Mouse (Mus musculus): ENCODE data around the gene Gpr137c. TPM values are rescaled to one million over a fixed set of nuclear protein-coding genes. Genes with fewer than 3 reads are reported as not detected.

Gpr137c gene
- polyA plus RNA-seq, 1 experiment from 2014 or later: 3.5 TPM

DNA sequence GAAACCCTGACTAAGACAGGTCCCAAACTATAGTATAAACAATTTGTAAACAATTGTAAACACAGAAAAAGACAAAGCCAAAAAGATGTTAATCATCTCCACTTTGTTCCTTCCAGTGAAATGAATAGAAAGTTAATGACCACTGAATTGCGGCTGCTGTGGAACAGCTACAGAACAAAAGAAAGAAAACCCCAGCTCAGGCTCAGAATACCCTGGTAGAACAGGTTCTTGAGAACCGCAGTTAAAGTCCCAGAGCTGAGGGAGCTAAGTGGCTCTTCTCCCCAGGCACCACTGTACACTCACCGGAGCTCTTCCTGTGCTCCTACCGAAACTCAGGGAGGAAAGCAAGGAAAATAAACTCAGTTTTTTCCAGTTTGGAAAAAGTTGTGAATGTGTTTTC is 8.8 kb upstream of the Gpr137c start:
- no peaks in the 10 kb centered on the region for H3K27me3 ChIP-seq (replicated peaks; ENCODE audit: control insufficient read depth, insufficient read depth, low read length)
- DNase-seq (ENCODE audit: low spot score) (peak; percentile 38), ATAC-seq (ENCODE audit: low read depth) (peak; percentile 74; the same call in 1 of the 2 replicates)
- 60% methylated on average over 4 of the region's 4 CpGs for WGBS
- H3K4me3 ChIP-seq (ENCODE audit: low read depth, low read length): no peak overlapping the region
- H3K9me3 ChIP-seq (ENCODE audit: control insufficient read depth, low read length): no peaks in the 10 kb centered on the region
- no peak overlapping the region for H3K9ac ChIP-seq (ENCODE audit: low read depth, low read length)
- H3K4me2 ChIP-seq (ENCODE audit: low read depth, low read length): no peak overlapping the region
- peaks cover 8% of the 10 kb centered on the region; the same call in 1 of the 2 replicates for H3K36me3 ChIP-seq (ENCODE audit: control insufficient read depth, insufficient read depth, low read length)
- no peaks in the 10 kb centered on the region for H3K4me1 ChIP-seq (ENCODE audit: control insufficient read depth, insufficient read depth, low read length)
- no peak overlapping the region for H3K27ac ChIP-seq (replicated peaks; ENCODE audit: low read depth, low read length)

GRCm38 (mm10) chr14:45211431-45211830 is 8.1 kb upstream of the Gpr137c start:
- Histone ChIP-seq H3K9ac (ENCODE audit: low read depth, low read length) (no peak overlapping the region), H3K4me1 (ENCODE audit: control insufficient read depth, insufficient read depth, low read length) (no peaks in the 10 kb centered on the region), H3K27ac (replicated peaks; ENCODE audit: low read depth, low read length) (no peak overlapping the region), H3K27me3 (replicated peaks; ENCODE audit: control insufficient read depth, insufficient read depth, low read length) (no peaks in the 10 kb centered on the region), H3K9me3 (ENCODE audit: control insufficient read depth, low read length) (no peaks in the 10 kb centered on the region), H3K4me2 (ENCODE audit: low read depth, low read length) (no peak overlapping the region), H3K36me3 (ENCODE audit: control insufficient read depth, insufficient read depth, low read length) (peaks cover 8% of the 10 kb centered on the region; the same call in 1 of the 2 replicates), H3K4me3 (ENCODE audit: low read depth, low read length) (no peak overlapping the region)
- no peak for ATAC-seq (ENCODE audit: low read depth)
- no peak for DNase-seq (ENCODE audit: low spot score)
- 90% methylated on average over 1 of the region's 1 CpGs for WGBS

DNA sequence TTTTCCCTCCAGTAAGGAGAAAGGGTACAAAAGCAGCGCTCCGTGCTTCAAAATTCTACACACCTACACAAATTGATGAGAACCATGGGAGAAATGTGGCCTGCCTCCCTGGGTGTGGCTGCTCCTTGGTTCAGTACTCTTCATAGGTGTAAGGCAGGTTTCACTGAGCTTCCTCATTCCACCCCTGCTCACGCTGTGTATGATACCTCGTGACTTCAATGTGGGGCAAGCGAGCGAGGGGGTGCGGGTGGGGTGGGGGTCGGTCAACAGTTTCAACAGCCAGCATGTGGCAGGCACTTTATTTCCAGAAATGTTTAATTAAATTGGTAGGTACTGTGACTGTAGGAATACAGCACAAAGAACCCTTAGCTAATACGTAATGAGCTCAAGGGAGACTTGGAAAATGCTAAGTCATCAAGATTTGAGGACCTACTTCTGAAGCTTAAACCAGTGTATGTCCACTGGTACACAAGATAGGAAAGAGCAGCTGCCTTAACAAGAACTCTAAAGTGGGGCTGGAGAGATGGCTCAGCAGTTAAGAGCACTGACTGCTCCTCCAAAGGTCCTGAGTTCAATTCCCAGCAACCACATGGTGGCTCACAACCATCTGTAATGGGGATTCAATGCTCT is 2.7 kb upstream of the Gpr137c start:
- H3K9me3 ChIP-seq (ENCODE audit: control insufficient read depth, low read length): no peaks in the 10 kb centered on the region
- no peak overlapping the region for H3K4me2 ChIP-seq (ENCODE audit: low read depth, low read length)
- no peaks in the 10 kb centered on the region for H3K27me3 ChIP-seq (replicated peaks; ENCODE audit: control insufficient read depth, insufficient read depth, low read length)
- no peak overlapping the region for H3K27ac ChIP-seq (replicated peaks; ENCODE audit: low read depth, low read length)
- no peak overlapping the region for H3K4me3 ChIP-seq (ENCODE audit: low read depth, low read length)
- 92% methylated on average over 9 of the region's 9 CpGs for WGBS
- H3K4me1 ChIP-seq (ENCODE audit: control insufficient read depth, insufficient read depth, low read length): no peaks in the 10 kb centered on the region
- no peak for ATAC-seq (ENCODE audit: low read depth)
- no peaks in the 10 kb centered on the region for H3K36me3 ChIP-seq (ENCODE audit: control insufficient read depth, insufficient read depth, low read length)
- no peak for DNase-seq (ENCODE audit: low spot score)
- H3K9ac ChIP-seq (ENCODE audit: low read depth, low read length): no peak overlapping the region

DNA sequence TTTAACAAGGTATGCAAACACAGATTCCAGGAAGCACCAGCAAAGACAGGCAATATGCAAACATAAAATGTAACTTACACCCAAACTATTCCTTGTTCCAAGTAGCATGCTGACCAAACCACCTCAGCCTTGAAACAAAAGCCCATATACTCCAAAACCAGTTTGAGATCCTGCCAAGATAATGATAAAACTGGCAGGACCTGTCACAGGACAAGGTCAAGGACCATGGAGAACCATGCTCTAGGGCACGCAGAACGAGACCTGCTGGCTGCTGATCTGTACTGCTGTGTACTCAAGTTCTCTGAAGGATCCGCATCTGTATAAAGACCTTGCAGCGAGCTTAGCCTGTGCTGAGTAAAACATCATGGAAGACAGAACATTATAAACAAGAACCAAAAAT is 1.8 kb upstream of the Gpr137c start:
- Histone ChIP-seq H3K9ac (ENCODE audit: low read depth, low read length) (no peak overlapping the region), H3K27ac (replicated peaks; ENCODE audit: low read depth, low read length) (no peak overlapping the region), H3K4me2 (ENCODE audit: low read depth, low read length) (no peak overlapping the region), H3K4me3 (ENCODE audit: low read depth, low read length) (no peak overlapping the region), H3K4me1 (ENCODE audit: control insufficient read depth, insufficient read depth, low read length) (no peaks in the 10 kb centered on the region), H3K9me3 (ENCODE audit: control insufficient read depth, low read length) (no peaks in the 10 kb centered on the region), H3K36me3 (ENCODE audit: control insufficient read depth, insufficient read depth, low read length) (no peaks in the 10 kb centered on the region), H3K27me3 (replicated peaks; ENCODE audit: control insufficient read depth, insufficient read depth, low read length) (no peaks in the 10 kb centered on the region)
- ATAC-seq (ENCODE audit: low read depth) (no peak), DNase-seq (ENCODE audit: low spot score) (no peak)
- 85% methylated on average over 4 of the region's 4 CpGs for WGBS

- Histone ChIP-seq H3K36me3 (ENCODE audit: control insufficient read depth, insufficient read depth, low read length) (no peaks in the 10 kb centered on the region), H3K27ac (replicated peaks; ENCODE audit: low read depth, low read length) (peak within 1 kb of the TSS; percentile 96), H3K4me1 (ENCODE audit: control insufficient read depth, insufficient read depth, low read length) (no peaks in the 10 kb centered on the region), H3K27me3 (replicated peaks; ENCODE audit: control insufficient read depth, insufficient read depth, low read length) (no peaks in the 10 kb centered on the region), H3K4me3 (ENCODE audit: low read depth, low read length) (peak within 1 kb of the TSS; percentile 81), H3K4me2 (ENCODE audit: low read depth, low read length) (peak within 1 kb of the TSS; percentile 92), H3K9ac (ENCODE audit: low read depth, low read length) (peak within 1 kb of the TSS; percentile 90), H3K9me3 (ENCODE audit: control insufficient read depth, low read length) (no peaks in the 10 kb centered on the region)
- ATAC-seq (ENCODE audit: low read depth): peak; percentile 38
- under 1% methylated on average over 41 of the region's 59 CpGs for WGBS
- peak; percentile 93 for DNase-seq (ENCODE audit: low spot score)
Measured at GRCm38 (mm10) chr14:45220090-45220956, 806 bp downstream of the Gpr137c start, which contains the start of gene Txndc16. Gene Txndc16 (minus strand): TSS chr14:45220328.

- H3K9me3 ChIP-seq (ENCODE audit: control insufficient read depth, low read length): no peaks in the 10 kb centered on the region
- H3K4me2 ChIP-seq (ENCODE audit: low read depth, low read length): peak overlapping the region; percentile 92
- no peaks in the 10 kb centered on the region for H3K4me1 ChIP-seq (ENCODE audit: control insufficient read depth, insufficient read depth, low read length)
- DNase-seq (ENCODE audit: low spot score) (peak; percentile 19), ATAC-seq (ENCODE audit: low read depth) (no peak)
- peak overlapping the region; percentile 90 for H3K9ac ChIP-seq (ENCODE audit: low read depth, low read length)
- H3K27ac ChIP-seq (replicated peaks; ENCODE audit: low read depth, low read length): peak overlapping the region; percentile 96; the same call in 1 of the 2 replicates
- peak overlapping the region; percentile 81 for H3K4me3 ChIP-seq (ENCODE audit: low read depth, low read length)
- no peaks in the 10 kb centered on the region for H3K27me3 ChIP-seq (replicated peaks; ENCODE audit: control insufficient read depth, insufficient read depth, low read length)
- WGBS: 10% methylated on average over 11 of the region's 11 CpGs
- H3K36me3 ChIP-seq (ENCODE audit: control insufficient read depth, insufficient read depth, low read length): no peaks in the 10 kb centered on the region
Measured at GRCm38 (mm10) chr14:45220957-45221630, 1.6 kb downstream of the Gpr137c start.

- Histone ChIP-seq H3K27me3 (replicated peaks; ENCODE audit: control insufficient read depth, insufficient read depth, low read length) (no peaks in the 10 kb centered on the region), H3K4me3 (ENCODE audit: low read depth, low read length) (no peak overlapping the region), H3K36me3 (ENCODE audit: control insufficient read depth, insufficient read depth, low read length) (no peaks in the 10 kb centered on the region), H3K4me1 (ENCODE audit: control insufficient read depth, insufficient read depth, low read length) (no peaks in the 10 kb centered on the region), H3K9me3 (ENCODE audit: control insufficient read depth, low read length) (no peaks in the 10 kb centered on the region), H3K9ac (ENCODE audit: low read depth, low read length) (no peak overlapping the region), H3K27ac (replicated peaks; ENCODE audit: low read depth, low read length) (no peak overlapping the region), H3K4me2 (ENCODE audit: low read depth, low read length) (no peak overlapping the region)
- DNase-seq (ENCODE audit: low spot score) (no peak), ATAC-seq (ENCODE audit: low read depth) (no peak)
- WGBS: 85% methylated on average over 2 of the region's 2 CpGs
Measured at GRCm38 (mm10) chr14:45239042-45239441, 19.5 kb downstream of the Gpr137c start.

DNA sequence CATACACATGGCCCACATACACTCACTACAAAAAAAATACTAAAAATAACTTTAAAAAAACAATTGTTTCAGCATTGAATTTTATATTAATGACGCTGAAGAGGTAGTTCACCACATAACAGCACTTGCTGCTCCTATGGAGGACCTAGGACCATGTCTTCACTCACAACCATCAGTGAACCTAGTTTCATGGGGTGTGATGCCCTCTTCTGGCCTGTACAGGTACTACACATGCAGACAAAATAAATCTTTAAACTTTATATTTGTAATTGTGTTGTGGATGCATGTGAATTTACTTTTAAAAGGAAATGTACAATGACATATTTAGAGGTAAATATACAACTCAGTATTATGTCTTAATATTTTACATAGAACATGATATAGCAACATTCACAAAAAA is 22.1 kb downstream of the Gpr137c start:
- WGBS: 56% methylated on average over 1 of the region's 1 CpGs
- no peaks in the 10 kb centered on the region for H3K9me3 ChIP-seq (ENCODE audit: control insufficient read depth, low read length)
- no peaks in the 10 kb centered on the region for H3K27me3 ChIP-seq (replicated peaks; ENCODE audit: control insufficient read depth, insufficient read depth, low read length)
- ATAC-seq (ENCODE audit: low read depth): no peak
- no peak for DNase-seq (ENCODE audit: low spot score)
- H3K4me1 ChIP-seq (ENCODE audit: control insufficient read depth, insufficient read depth, low read length): no peaks in the 10 kb centered on the region
- H3K9ac ChIP-seq (ENCODE audit: low read depth, low read length): no peak overlapping the region
- H3K4me2 ChIP-seq (ENCODE audit: low read depth, low read length): no peak overlapping the region
- H3K27ac ChIP-seq (replicated peaks; ENCODE audit: low read depth, low read length): no peak overlapping the region
- H3K4me3 ChIP-seq (ENCODE audit: low read depth, low read length): no peak overlapping the region
- no peaks in the 10 kb centered on the region for H3K36me3 ChIP-seq (ENCODE audit: control insufficient read depth, insufficient read depth, low read length)

Data from embryonic facial prominence, embryonic 14.5 days (tissue).